Mouse (Mus musculus): ENCODE results near the gene Vps33a.

DNA sequence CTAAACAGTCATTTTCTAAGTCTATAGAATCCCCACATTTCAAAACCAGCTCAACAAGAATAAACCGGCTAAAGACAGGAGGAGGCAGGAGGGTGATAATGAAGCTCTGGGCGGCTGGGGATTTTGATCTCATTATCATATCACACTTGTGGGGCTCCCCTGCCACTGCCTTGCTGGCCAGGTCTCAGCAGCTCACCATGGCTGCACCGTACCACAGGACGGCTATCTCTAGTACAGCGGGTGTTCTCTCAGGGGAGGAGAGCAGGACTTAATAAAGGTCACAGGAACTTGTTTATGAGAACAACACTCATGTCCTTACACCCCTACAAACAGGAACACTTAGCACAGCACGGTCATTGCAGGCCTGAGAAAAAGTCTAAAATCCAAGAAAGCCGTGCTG lies 17.1 kb downstream of the Vps33a start:
- TF ChIP-seq POLR2A (IDR thresholded peaks at IDR 0.05; ENCODE audit: borderline replicate concordance, extremely low read depth, low read depth, low read length): no peak
- no peak for TF ChIP-seq CTCF (IDR thresholded peaks at IDR 0.05; ENCODE audit: insufficient read depth, low read length)
